Mouse (Mus musculus): ENCODE data around the gene Cpne4. TPM values are rescaled to one million over a fixed set of nuclear protein-coding genes. Genes with fewer than 3 reads are reported as not detected.
A peak's percentile ranks its signal among the peaks of the same experiment; 100 is the strongest.

Cpne4 gene
- total and polyA plus RNA-seq, 3 experiments: not detected

- TF ChIP-seq E2F4 (IDR thresholded peaks at IDR 0.05; ENCODE audit: insufficient replicate concordance, low read depth, low read length): no peak
- TF ChIP-seq TBP (conservative IDR thresholded peaks at IDR 0.05; ENCODE audit: low read depth, low read length): no peak
- TF ChIP-seq RCOR1 (conservative IDR thresholded peaks at IDR 0.05; ENCODE audit: low read depth, low read length): no peak
- no peak for TF ChIP-seq PAX5 (IDR thresholded peaks at IDR 0.05; ENCODE audit: low read length)
- TF ChIP-seq SIN3A (IDR thresholded peaks at IDR 0.05; ENCODE audit: low read length): no peak
- no peak for TF ChIP-seq USF1 (IDR thresholded peaks at IDR 0.05; ENCODE audit: low read depth, low read length)
- no peak for TF ChIP-seq JUND (conservative IDR thresholded peaks at IDR 0.05; ENCODE audit: low read depth, low read length)
- no peak for TF ChIP-seq BHLHE40 (IDR thresholded peaks at IDR 0.05; ENCODE audit: low read depth, low read length)
- TF ChIP-seq NELFE (IDR thresholded peaks at IDR 0.05; ENCODE audit: low read depth, low read length): no peak
- no peak for TF ChIP-seq ZC3H11A (IDR thresholded peaks at IDR 0.05; ENCODE audit: low read depth, low read length)
- no peak for TF ChIP-seq MAZ (IDR thresholded peaks at IDR 0.05; ENCODE audit: low read depth, low read length)
- TF ChIP-seq JUN (IDR thresholded peaks at IDR 0.05; ENCODE audit: insufficient read depth, low read depth, low read length): no peak
- no peak for TF ChIP-seq CTCF (conservative IDR thresholded peaks at IDR 0.05 in 1 of 2, IDR thresholded peaks at IDR 0.05 in 1 of 2; ENCODE audit: low read depth in 2 of 2, low read length in 2 of 2)
- TF ChIP-seq ZMIZ1 (IDR thresholded peaks at IDR 0.05; ENCODE audit: low read depth, low read length): no peak
- no peak for TF ChIP-seq USF2 (conservative IDR thresholded peaks at IDR 0.05; ENCODE audit: low read depth, low read length)
- TF ChIP-seq GABPA (IDR thresholded peaks at IDR 0.05; ENCODE audit: insufficient replicate concordance, low read depth, low read length): no peak
- no peak for TF ChIP-seq NRF1 (IDR thresholded peaks at IDR 0.05; ENCODE audit: low read depth, low read length)
- TF ChIP-seq IRF4 (IDR thresholded peaks at IDR 0.05; ENCODE audit: low read depth, low read length): no peak
- TF ChIP-seq MEF2A (IDR thresholded peaks at IDR 0.05; ENCODE audit: borderline replicate concordance, low read depth, low read length): no peak
- no peak for TF ChIP-seq ETS1 (conservative IDR thresholded peaks at IDR 0.05; ENCODE audit: low read depth, low read length)
- dilution Hi-C loops (cut with MboI; ENCODE audit: extremely low pct_ligation_motif_present, extremely low pct_unique_long_range_greater_than_20kb, low sequenced_read_pairs) (no loop called here), in situ Hi-C loops (cut with MboI; ENCODE audit: low pct_ligation_motif_present, low pct_unique_long_range_greater_than_20kb, low sequenced_read_pairs) (no loop called here)
- Histone ChIP-seq H3K9ac (ENCODE audit: insufficient read depth, low read depth) (no peak overlapping the region), H3K36me3 (replicated peaks in 1 of 2; ENCODE audit: control insufficient read depth in 1 of 2, insufficient read depth in 1 of 2, low read length in 1 of 2) (no peaks in the 10 kb centered on the region), H3K4me1 (ENCODE audit: control insufficient read depth in 1 of 2, insufficient read depth in 2 of 2) (peaks cover 6 to 18% of the 10 kb centered on the region in 2 experiments), H3K9me3 (replicated peaks; ENCODE audit: low read length) (no peaks in the 10 kb centered on the region), H3K27ac (ENCODE audit: insufficient read depth, low read depth) (no peak overlapping the region), H3K4me3 (replicated peaks in 1 of 3; ENCODE audit: low read depth in 2 of 3, low read length in 2 of 3, poor library complexity in 1 of 3) (no peak overlapping the region), H3K27me3 (replicated peaks) (no peaks in the 10 kb centered on the region), H3K4me2 (ENCODE audit: insufficient read depth, low read depth, poor library complexity, severe bottlenecking) (no peak overlapping the region), H3K79me2 (replicated peaks; ENCODE audit: control insufficient read depth, extremely low read depth, insufficient read depth, poor library complexity, severe bottlenecking) (no peaks in the 10 kb centered on the region)
- DNase-seq (ENCODE audit: extremely low read depth): no peak
These were observed 290.8 kb downstream of the Cpne4 start for GRCm38 (mm10) chr9:104837931-104838330.

DNA sequence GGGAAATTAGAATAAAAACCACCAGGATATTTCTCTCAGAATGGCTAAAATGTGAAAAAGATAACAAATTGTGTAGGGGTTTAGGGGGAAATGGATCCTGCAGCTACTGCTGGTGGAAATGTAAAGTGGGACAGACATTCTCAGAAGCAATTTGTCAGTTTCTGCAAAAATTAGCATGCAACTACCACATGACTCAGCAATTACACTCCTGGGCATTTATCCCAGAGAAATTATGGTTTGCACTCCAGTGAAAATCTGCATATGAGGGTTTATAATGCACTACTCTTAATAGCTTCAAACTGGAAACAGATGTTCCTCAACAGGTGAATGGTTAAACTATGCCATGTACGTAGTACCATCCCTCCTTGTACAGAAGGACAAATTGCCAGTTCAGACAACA lies 294.2 kb downstream of the Cpne4 start:
- Histone ChIP-seq H3K4me1 (ENCODE audit: control insufficient read depth in 1 of 2, insufficient read depth in 2 of 2) (peaks cover 0 to 9% of the 10 kb centered on the region in 2 experiments; a peak in 2 of 4 replicates), H3K27ac (ENCODE audit: insufficient read depth, low read depth) (no peak overlapping the region), H3K27me3 (replicated peaks) (no peaks in the 10 kb centered on the region), H3K9ac (ENCODE audit: insufficient read depth, low read depth) (no peak overlapping the region), H3K4me3 (replicated peaks in 1 of 3; ENCODE audit: low read depth in 2 of 3, low read length in 2 of 3, poor library complexity in 1 of 3) (no peak overlapping the region), H3K4me2 (ENCODE audit: insufficient read depth, low read depth, poor library complexity, severe bottlenecking) (0 out of 2 replicates have a peak overlapping the region, but pooled peaks have one; percentile 6), H3K79me2 (replicated peaks; ENCODE audit: control insufficient read depth, extremely low read depth, insufficient read depth, poor library complexity, severe bottlenecking) (no peaks in the 10 kb centered on the region), H3K9me3 (replicated peaks; ENCODE audit: low read length) (no peaks in the 10 kb centered on the region), H3K36me3 (replicated peaks in 1 of 2; ENCODE audit: control insufficient read depth in 1 of 2, insufficient read depth in 1 of 2, low read length in 1 of 2) (no peaks in the 10 kb centered on the region)
- DNase-seq (ENCODE audit: extremely low read depth): no peak
- in situ Hi-C loops (cut with MboI; ENCODE audit: low pct_ligation_motif_present, low pct_unique_long_range_greater_than_20kb, low sequenced_read_pairs) (no loop called here), dilution Hi-C loops (cut with MboI; ENCODE audit: extremely low pct_ligation_motif_present, extremely low pct_unique_long_range_greater_than_20kb, low sequenced_read_pairs) (no loop called here)
- TF ChIP-seq MAFK (IDR thresholded peaks at IDR 0.05; ENCODE audit: insufficient replicate concordance, low read length) (peak; percentile 46; the same call in 1 of the 2 replicates), USF2 (conservative IDR thresholded peaks at IDR 0.05; ENCODE audit: low read depth, low read length) (no peak), MEF2A (IDR thresholded peaks at IDR 0.05; ENCODE audit: borderline replicate concordance, low read depth, low read length) (no peak)
